Mouse (Mus musculus) small intestine, adult 2 months (tissue): ENCODE data around the gene Cgnl1.

ENCODE experiments used
- CTCF ChIP-seq: fragments of 200-500 bp; IDR thresholded peaks from 2 replicates; pipeline ENCODE4 v1.5.1; 2012; ENCODE audit warnings: low read depth, mild to moderate bottlenecking, control low read depth, inconsistent platforms, low read length, moderate library complexity, mixed read lengths; ENCODE audit not compliant: insufficient replicate concordance, insufficient read length; ENCODE audit errors: extremely low read depth
- POLR2A ChIP-seq: fragments of 200-500 bp; IDR thresholded peaks from 2 replicates; pipeline ENCODE4 v1.6.1; 2012; ENCODE audit warnings: low read depth, mild to moderate bottlenecking, control low read depth, inconsistent platforms, low read length, moderate library complexity

- TF ChIP-seq POLR2A: no peak
- TF ChIP-seq CTCF: no peak
Observed at GRCm38 (mm10) chr9:71628286-71628685, 143.1 kb downstream of the Cgnl1 start.
